Mouse (Mus musculus): ENCODE data around the gene Cpne9. TPM values are rescaled to one million over a fixed set of nuclear protein-coding genes. Genes with fewer than 3 reads are reported as not detected.
A peak's percentile ranks its signal among the peaks of the same experiment; 100 is the strongest.

Cpne9 gene
- polyA plus RNA-seq, 1 experiment from 2014 or later: 0.11 TPM

- Histone ChIP-seq H3K4me3 (ENCODE audit: low read depth, low read length) (no peak overlapping the region), H3K4me1 (ENCODE audit: control insufficient read depth, insufficient read depth, low read length) (no peaks in the 10 kb centered on the region), H3K9me3 (ENCODE audit: control insufficient read depth, low read length) (no peaks in the 10 kb centered on the region), H3K36me3 (ENCODE audit: control insufficient read depth, insufficient read depth, low read length) (no peaks in the 10 kb centered on the region), H3K4me2 (ENCODE audit: low read depth, severe bottlenecking) (no peak overlapping the region), H3K27me3 (ENCODE audit: control insufficient read depth, insufficient read depth, low read length) (no peaks in the 10 kb centered on the region), H3K9ac (ENCODE audit: low read length) (no peak overlapping the region), H3K27ac (replicated peaks; ENCODE audit: low read depth, low read length) (no peak overlapping the region)
- 83% methylated on average over 2 of the region's 2 CpGs for WGBS
- DNase-seq (ENCODE audit: low spot score) (no peak), ATAC-seq (ENCODE audit: insufficient number of reproducible peaks, low FRiP score, low TSS enrichment, low read depth) (no peak)
Observed at GRCm38 (mm10) chr6:113296046-113296445, 13.9 kb downstream of the Cpne9 start.

GRCm38 (mm10) chr6:113296639-113297038, 14.5 kb downstream of the Cpne9 start:
- Histone ChIP-seq H3K9me3 (ENCODE audit: control insufficient read depth, low read length) (no peaks in the 10 kb centered on the region), H3K27me3 (ENCODE audit: control insufficient read depth, insufficient read depth, low read length) (no peaks in the 10 kb centered on the region), H3K4me3 (ENCODE audit: low read depth, low read length) (no peak overlapping the region), H3K4me1 (ENCODE audit: control insufficient read depth, insufficient read depth, low read length) (no peaks in the 10 kb centered on the region), H3K27ac (replicated peaks; ENCODE audit: low read depth, low read length) (no peak overlapping the region), H3K4me2 (ENCODE audit: low read depth, severe bottlenecking) (no peak overlapping the region), H3K36me3 (ENCODE audit: control insufficient read depth, insufficient read depth, low read length) (no peaks in the 10 kb centered on the region), H3K9ac (ENCODE audit: low read length) (no peak overlapping the region)
- ATAC-seq (ENCODE audit: insufficient number of reproducible peaks, low FRiP score, low TSS enrichment, low read depth) (no peak), DNase-seq (ENCODE audit: low spot score) (no peak)
- WGBS: 74% methylated on average over 4 of the region's 4 CpGs

GRCm38 (mm10) chr6:113301350-113301749, 19.2 kb downstream of the Cpne9 start:
- Histone ChIP-seq H3K9me3 (ENCODE audit: control insufficient read depth, low read length) (no peaks in the 10 kb centered on the region), H3K4me2 (ENCODE audit: low read depth, severe bottlenecking) (no peak overlapping the region), H3K9ac (ENCODE audit: low read length) (no peak overlapping the region), H3K27me3 (ENCODE audit: control insufficient read depth, insufficient read depth, low read length) (no peaks in the 10 kb centered on the region), H3K27ac (replicated peaks; ENCODE audit: low read depth, low read length) (no peak overlapping the region), H3K4me1 (ENCODE audit: control insufficient read depth, insufficient read depth, low read length) (peaks cover 3% of the 10 kb centered on the region; the same call in 1 of the 2 replicates), H3K36me3 (ENCODE audit: control insufficient read depth, insufficient read depth, low read length) (no peaks in the 10 kb centered on the region), H3K4me3 (ENCODE audit: low read depth, low read length) (no peak overlapping the region)
- ATAC-seq (ENCODE audit: insufficient number of reproducible peaks, low FRiP score, low TSS enrichment, low read depth): no peak
- no peak for DNase-seq (ENCODE audit: low spot score)
- WGBS: 85% methylated on average over 5 of the region's 5 CpGs

GRCm38 (mm10) chr6:113302258-113302657, 20.2 kb downstream of the Cpne9 start:
- WGBS: 34% methylated on average over 3 of the region's 3 CpGs
- DNase-seq (ENCODE audit: low spot score): peak; percentile 33

GRCm38 (mm10) chr6:113306322-113306985, 24.3 kb downstream of the Cpne9 start:
- WGBS: under 1% methylated on average over 50 of the region's 50 CpGs

More at GRCm38 (mm10) chr6:113302258-113302657, 20.2 kb downstream of the Cpne9 start:
- no peaks in the 10 kb centered on the region for H3K36me3 ChIP-seq (ENCODE audit: control insufficient read depth, insufficient read depth, low read length)
- H3K27me3 ChIP-seq (ENCODE audit: control insufficient read depth, insufficient read depth, low read length): no peaks in the 10 kb centered on the region
- H3K4me1 ChIP-seq (ENCODE audit: control insufficient read depth, insufficient read depth, low read length): peaks cover 3% of the 10 kb centered on the region; the same call in 1 of the 2 replicates
- no peak overlapping the region for H3K9ac ChIP-seq (ENCODE audit: low read length)
- H3K27ac ChIP-seq (replicated peaks; ENCODE audit: low read depth, low read length): no peak overlapping the region
- no peaks in the 10 kb centered on the region for H3K9me3 ChIP-seq (ENCODE audit: control insufficient read depth, low read length)
- H3K4me3 ChIP-seq (ENCODE audit: low read depth, low read length): no peak overlapping the region
- ATAC-seq (ENCODE audit: insufficient number of reproducible peaks, low FRiP score, low TSS enrichment, low read depth): no peak
- no peak overlapping the region for H3K4me2 ChIP-seq (ENCODE audit: low read depth, severe bottlenecking)

GRCm38 (mm10) chr6:113306986-113307349, 24.9 kb downstream of the Cpne9 start, which contains the start of gene Brpf1:
Gene Brpf1 (plus strand): TSS chr6:113307137.
- no peaks in the 10 kb centered on the region for H3K9me3 ChIP-seq (ENCODE audit: control insufficient read depth, low read length)
- no peaks in the 10 kb centered on the region for H3K27me3 ChIP-seq (ENCODE audit: control insufficient read depth, insufficient read depth, low read length)
- DNase-seq (ENCODE audit: low spot score) (no peak), ATAC-seq (ENCODE audit: insufficient number of reproducible peaks, low FRiP score, low TSS enrichment, low read depth) (peak; percentile 42; the same call in 1 of the 2 replicates)
- H3K36me3 ChIP-seq (ENCODE audit: control insufficient read depth, insufficient read depth, low read length): no peaks in the 10 kb centered on the region; the same call in 1 of the 2 replicates
- peak within 1 kb of the TSS; percentile 82 for H3K4me2 ChIP-seq (ENCODE audit: low read depth, severe bottlenecking)
- H3K4me1 ChIP-seq (ENCODE audit: control insufficient read depth, insufficient read depth, low read length): peaks cover 11% of the 10 kb centered on the region; the same call in 1 of the 2 replicates
- peak within 1 kb of the TSS; percentile 93 for H3K4me3 ChIP-seq (ENCODE audit: low read depth, low read length)
- peak within 1 kb of the TSS; percentile 86 for H3K27ac ChIP-seq (replicated peaks; ENCODE audit: low read depth, low read length)
- under 1% methylated on average over 32 of the region's 32 CpGs for WGBS
- H3K9ac ChIP-seq (ENCODE audit: low read length): peak within 1 kb of the TSS; percentile 83

More at GRCm38 (mm10) chr6:113306322-113306985, 24.3 kb downstream of the Cpne9 start:
- Histone ChIP-seq H3K4me3 (ENCODE audit: low read depth, low read length) (peak overlapping the region; percentile 93), H3K36me3 (ENCODE audit: control insufficient read depth, insufficient read depth, low read length) (no peaks in the 10 kb centered on the region; the same call in 1 of the 2 replicates), H3K4me2 (ENCODE audit: low read depth, severe bottlenecking) (peak overlapping the region; percentile 82), H3K27me3 (ENCODE audit: control insufficient read depth, insufficient read depth, low read length) (no peaks in the 10 kb centered on the region), H3K9me3 (ENCODE audit: control insufficient read depth, low read length) (no peaks in the 10 kb centered on the region), H3K4me1 (ENCODE audit: control insufficient read depth, insufficient read depth, low read length) (peaks cover 11% of the 10 kb centered on the region; the same call in 1 of the 2 replicates), H3K27ac (replicated peaks; ENCODE audit: low read depth, low read length) (peak overlapping the region; percentile 86), H3K9ac (ENCODE audit: low read length) (peak overlapping the region; percentile 83)
- DNase-seq (ENCODE audit: low spot score) (peak; percentile 99), ATAC-seq (ENCODE audit: insufficient number of reproducible peaks, low FRiP score, low TSS enrichment, low read depth) (peak; percentile 98)

GRCm38 (mm10) chr6:113307481-113308121, 25.5 kb downstream of the Cpne9 start:
- WGBS: under 1% methylated on average over 32 of the region's 34 CpGs
- Histone ChIP-seq H3K4me3 (ENCODE audit: low read depth, low read length) (peak overlapping the region; percentile 93), H3K4me2 (ENCODE audit: low read depth, severe bottlenecking) (peak overlapping the region; percentile 82), H3K9ac (ENCODE audit: low read length) (peak overlapping the region; percentile 83), H3K36me3 (ENCODE audit: control insufficient read depth, insufficient read depth, low read length) (peaks cover under 1% of the 10 kb centered on the region; the same call in 1 of the 2 replicates), H3K9me3 (ENCODE audit: control insufficient read depth, low read length) (no peaks in the 10 kb centered on the region), H3K27me3 (ENCODE audit: control insufficient read depth, insufficient read depth, low read length) (no peaks in the 10 kb centered on the region), H3K4me1 (ENCODE audit: control insufficient read depth, insufficient read depth, low read length) (peaks cover 11% of the 10 kb centered on the region; the same call in 1 of the 2 replicates), H3K27ac (replicated peaks; ENCODE audit: low read depth, low read length) (peak overlapping the region; percentile 86)
- DNase-seq (ENCODE audit: low spot score) (peak; percentile 50), ATAC-seq (ENCODE audit: insufficient number of reproducible peaks, low FRiP score, low TSS enrichment, low read depth) (no peak)

GRCm38 (mm10) chr6:113308141-113308540, 26.0 kb downstream of the Cpne9 start:
- peak overlapping the region; percentile 83 for H3K9ac ChIP-seq (ENCODE audit: low read length)
- H3K9me3 ChIP-seq (ENCODE audit: control insufficient read depth, low read length): no peaks in the 10 kb centered on the region
- peaks cover 3% of the 10 kb centered on the region for H3K36me3 ChIP-seq (ENCODE audit: control insufficient read depth, insufficient read depth, low read length)
- peak overlapping the region; percentile 82 for H3K4me2 ChIP-seq (ENCODE audit: low read depth, severe bottlenecking)
- 32% methylated on average over 5 of the region's 5 CpGs for WGBS
- ATAC-seq (ENCODE audit: insufficient number of reproducible peaks, low FRiP score, low TSS enrichment, low read depth) (no peak), DNase-seq (ENCODE audit: low spot score) (no peak)
- no peaks in the 10 kb centered on the region for H3K27me3 ChIP-seq (ENCODE audit: control insufficient read depth, insufficient read depth, low read length)
- peaks cover 11% of the 10 kb centered on the region; the same call in 1 of the 2 replicates for H3K4me1 ChIP-seq (ENCODE audit: control insufficient read depth, insufficient read depth, low read length)
- peak overlapping the region; percentile 93 for H3K4me3 ChIP-seq (ENCODE audit: low read depth, low read length)
- H3K27ac ChIP-seq (replicated peaks; ENCODE audit: low read depth, low read length): no peak overlapping the region

Measured in limb, embryonic 11.5 days (tissue).